ENCODE assay signal across 8 mouse cellular contexts in genomic region chr12:111401454-111402184, GRCm38 (mm10). TPM values are rescaled to one million over a fixed set of nuclear protein-coding genes. Genes with fewer than 3 reads are reported as not detected.
DNase-seq lines count a peak whose midpoint lies in the region; ATAC-seq and TF ChIP-seq lines count a peak whose summit lies in the region.

No protein-coding gene starts in this region.

- peak; percentile 88 for TF ChIP-seq CTCF in left cerebral cortex, adult 2 months (IDR thresholded peaks at IDR 0.05)

- ATAC-seq in megakaryocyte progenitor cell, adult 5-6 weeks (replicated peaks; ENCODE audit: poor library complexity): peak; percentile 97

- H3K27ac ChIP-seq in left cerebral cortex, adult 2 months: no peak overlapping the region

- H3K4me3 ChIP-seq in left cerebral cortex, adult 2 months: no peak overlapping the region

- intact Hi-C loops in left cerebral cortex, adult 2 months (cut with DNase I): loop anchor here (1.0 to 5.0 kb wide), 2 partner anchors 12 to 129 kb away; partner anchors contain the start of gene Amn

- peak; percentile 50 to 78 for DNase-seq in spleen, postnatal 10 days (ENCODE audit: low spot score in 2 of 2)
- no peak for DNase-seq in spleen, postnatal 36 days (ENCODE audit: low spot score in 2 of 2)
- peak; percentile 88 to 90 for DNase-seq in cerebellum, postnatal 10 days
- peak; percentile 70 to 80 for DNase-seq in frontal cortex, postnatal 36 days (ENCODE audit: low spot score in 2 of 2)
- peak; percentile 68 for DNase-seq in hindlimb bud, embryonic 11.5 days (ENCODE audit: extremely low spot score, low read depth, low spot score)
- DNase-seq in left cerebral cortex, adult 2 months (ENCODE audit: extremely low spot score in 1 of 2, low spot score in 2 of 2): peak; percentile 73 to 77
- peak; percentile 73 for DNase-seq in skeletal muscle tissue, adult 2 months (ENCODE audit: low read depth, low spot score)

RNA-seq across cellular contexts. Expression of gene Lbhd2, which starts 5.0 kb away (rescaled TPM):
- total RNA-seq in left cerebral cortex, adult 2 months (2021): 1 to 10 TPM; 1.3 to 2.8 TPM
- 0.30 TPM in 1 of 2 replicates, not detected in the other for total RNA-seq in megakaryocyte progenitor cell, adult 5-6 weeks (2015)
- total RNA-seq in megakaryocyte progenitor cell, adult 5-6 weeks (2017): not detected in 2 replicates

RNA-seq across cellular contexts. Expression of gene Exoc3l4, which starts 15.2 kb away (rescaled TPM):
- under 1 TPM; 0.54 to 0.96 TPM for total RNA-seq in left cerebral cortex, adult 2 months (2021)
- 0.42 and 1.1 TPM in 2 replicates for total RNA-seq in megakaryocyte progenitor cell, adult 5-6 weeks (2015)
- total RNA-seq in megakaryocyte progenitor cell, adult 5-6 weeks (2017): not detected in 2 replicates

RNA-seq across cellular contexts. Expression of gene Cdc42bpb, which starts 24.1 kb away (rescaled TPM):
- 100 to 1,000 TPM; 137 to 142 TPM for total RNA-seq in left cerebral cortex, adult 2 months (2021)
- 1.5 and 5.4 TPM in 2 replicates for total RNA-seq in megakaryocyte progenitor cell, adult 5-6 weeks (2015)
- total RNA-seq in megakaryocyte progenitor cell, adult 5-6 weeks (2017): 2.9 and 5.2 TPM in 2 replicates

RNA-seq across cellular contexts. Expression of gene Tnfaip2, which starts 40.6 kb away (rescaled TPM):
- under 1 TPM; 0.82 to 0.84 TPM for total RNA-seq in left cerebral cortex, adult 2 months (2021)
- total RNA-seq in megakaryocyte progenitor cell, adult 5-6 weeks (2015): 18.3 and 20.9 TPM in 2 replicates
- 31.1 and 67.8 TPM in 2 replicates for total RNA-seq in megakaryocyte progenitor cell, adult 5-6 weeks (2017)

Comparison
In these comparisons a context has a peak if more than half of its experiments do, and no peak if none do; other contexts are left out.
1. DNase-seq: peak in spleen, postnatal 10 days (2 of 2), cerebellum, postnatal 10 days (2 of 2), frontal cortex, postnatal 36 days (2 of 2), hindlimb bud, embryonic 11.5 days (single experiment), left cerebral cortex, adult 2 months (2 of 2) and skeletal muscle tissue, adult 2 months (single experiment); none in spleen, postnatal 36 days (0 of 2).
2. RNA of gene Cdc42bpb, which starts 24.1 kb away (total RNA-seq): 137 to 142 TPM in left cerebral cortex, adult 2 months; 1.5 to 5.4 TPM in megakaryocyte progenitor cell, adult 5-6 weeks; every median in the first group is over 10 times any median in the second.